Mouse (Mus musculus) embryo, embryonic 11 days (tissue): ENCODE measurements around the gene Clcn1.

Experiments
- DNase-seq: peaks from one replicate; pipeline ENCODE4 v3.0.0-alpha.2; 2015

The Clcn1 gene

DNA sequence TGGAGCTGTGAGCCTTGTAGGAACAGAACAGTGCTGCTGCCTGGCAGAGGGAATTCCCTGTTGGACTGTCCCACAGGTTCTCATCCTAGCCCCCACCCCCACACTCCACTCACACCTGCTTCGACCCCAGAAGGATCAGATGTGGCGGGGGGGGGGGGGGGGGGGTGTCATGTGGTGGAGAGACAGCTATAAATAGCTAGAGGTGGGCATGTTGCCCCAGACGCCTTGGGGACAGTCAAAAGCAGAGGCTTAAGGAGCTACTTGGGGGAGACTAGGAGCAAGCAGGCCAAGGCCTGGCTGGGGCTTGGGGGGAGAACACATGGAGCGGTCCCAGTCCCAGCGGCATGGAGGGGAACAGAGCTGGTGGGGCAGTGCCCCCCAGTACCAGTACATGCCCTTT is at the start of gene Clcn1:
Gene Clcn1 (plus strand): TSS at position 238 of the 400 bp plus-strand sequence.
- no peak for DNase-seq

DNA sequence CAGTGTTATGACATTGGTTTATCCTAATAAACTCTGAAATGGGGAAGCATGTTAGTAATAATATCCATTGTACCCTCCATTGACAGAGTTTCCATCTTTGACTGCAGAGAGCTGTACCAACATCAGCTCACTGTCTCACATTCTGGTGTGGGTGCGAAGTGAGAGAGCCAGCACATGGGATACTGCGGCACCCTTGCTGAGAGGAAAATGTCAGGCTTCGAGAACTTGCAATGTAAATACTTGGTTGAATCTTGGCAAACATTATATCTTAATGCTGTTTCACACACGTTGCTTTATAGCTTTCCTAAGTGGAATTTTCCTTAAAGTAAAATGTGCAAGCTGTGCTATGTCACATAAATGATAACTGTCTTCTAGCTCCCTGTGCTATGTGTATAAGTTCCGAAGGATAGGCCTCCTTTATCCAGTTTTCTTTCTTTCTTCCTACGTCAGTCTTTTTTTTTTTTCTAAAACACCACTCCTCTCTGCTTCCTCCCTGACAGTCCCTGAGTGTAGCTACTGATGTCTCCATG is 49.1 kb upstream of the Clcn1 start:
- DNase-seq: no peak

DNA sequence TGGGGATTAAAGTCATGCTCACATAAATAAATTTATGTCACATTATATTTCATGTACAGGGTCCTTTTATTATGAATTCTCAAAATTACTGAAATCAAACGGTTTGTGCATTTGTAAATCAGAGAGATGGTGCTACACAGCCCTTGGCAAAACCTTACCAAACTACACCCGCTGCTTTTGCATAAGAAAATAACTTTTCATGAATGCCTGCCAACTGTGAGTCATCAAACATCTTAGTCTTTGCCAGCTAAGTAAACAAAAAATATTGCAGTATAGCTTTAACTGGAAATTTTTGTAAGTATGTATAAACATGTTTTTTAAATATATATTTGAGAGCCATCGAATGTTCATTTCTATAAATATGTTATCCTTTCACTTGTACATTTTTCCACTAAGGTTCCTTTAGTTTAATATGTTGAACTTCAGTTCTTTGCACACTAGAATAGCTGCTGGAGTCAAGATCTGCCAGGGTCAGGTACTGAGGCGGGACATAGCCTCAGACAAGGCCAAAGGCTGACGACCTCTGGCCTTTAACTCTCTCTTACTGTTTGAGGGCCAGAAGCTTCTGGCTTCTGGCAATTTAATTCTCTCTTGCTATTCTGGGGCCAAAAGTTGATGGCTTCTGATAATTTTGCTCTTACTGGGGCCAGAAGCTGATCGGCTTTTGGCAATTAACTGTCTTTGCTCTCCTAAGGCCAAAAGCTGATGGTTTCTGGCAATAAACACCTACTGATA is 45.0 kb upstream of the Clcn1 start:
- DNase-seq: no peak

DNA sequence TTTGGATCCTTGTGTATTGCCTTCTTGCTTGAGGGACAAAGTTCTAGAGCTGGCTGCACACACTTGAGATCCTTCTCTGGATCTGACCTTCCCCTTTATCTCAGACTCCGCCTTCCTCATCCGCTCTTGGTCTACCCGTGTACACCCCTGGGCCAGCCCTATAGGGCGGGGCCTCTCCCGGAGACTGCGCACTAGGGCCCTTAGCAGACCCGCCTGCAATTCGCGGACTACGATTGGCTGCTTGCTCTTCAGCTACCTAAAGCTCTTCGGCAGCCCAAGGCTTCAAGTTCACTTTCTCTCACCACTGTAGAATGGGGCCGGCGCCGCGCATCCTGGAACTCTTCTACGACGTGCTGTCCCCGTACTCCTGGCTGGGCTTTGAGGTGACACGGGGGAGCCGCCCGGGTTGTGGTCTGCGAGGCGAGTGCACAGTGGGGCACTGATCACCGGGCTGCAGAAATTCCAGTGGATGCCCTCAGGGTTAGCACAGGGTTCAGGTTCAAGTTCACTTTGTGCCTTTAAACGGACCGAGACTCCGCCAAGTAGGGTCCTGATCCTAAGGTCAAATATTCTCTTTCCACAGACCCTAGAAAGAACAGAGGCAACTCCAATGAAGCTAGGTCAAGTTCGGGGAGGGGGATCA is 40.7 kb upstream of the Clcn1 start, which contains the start of gene Gstk1:
Gene Gstk1 (plus strand): TSS at position 225 of the 643 bp plus-strand sequence.
- peak; percentile 89 for DNase-seq

DNA sequence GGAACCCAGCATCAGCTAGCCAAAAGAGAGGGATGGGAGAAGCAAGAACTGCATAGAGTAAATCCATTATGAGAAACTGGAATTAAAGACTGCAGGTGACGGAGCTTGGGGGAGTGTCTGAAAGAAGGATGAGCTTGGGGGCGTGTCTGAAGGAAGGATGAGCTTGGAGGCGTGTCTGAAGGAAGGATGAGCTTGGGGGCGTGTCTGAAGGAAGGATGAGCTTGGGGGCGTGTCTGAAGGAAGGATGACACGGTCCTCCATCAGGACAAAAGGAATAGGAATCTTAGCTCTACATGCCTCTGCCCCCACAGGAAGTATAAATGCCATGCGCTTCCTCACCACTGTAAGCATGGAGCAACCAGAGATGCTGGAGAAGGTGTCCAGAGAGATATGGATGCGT is 39.3 kb upstream of the Clcn1 start:
- no peak for DNase-seq

DNA sequence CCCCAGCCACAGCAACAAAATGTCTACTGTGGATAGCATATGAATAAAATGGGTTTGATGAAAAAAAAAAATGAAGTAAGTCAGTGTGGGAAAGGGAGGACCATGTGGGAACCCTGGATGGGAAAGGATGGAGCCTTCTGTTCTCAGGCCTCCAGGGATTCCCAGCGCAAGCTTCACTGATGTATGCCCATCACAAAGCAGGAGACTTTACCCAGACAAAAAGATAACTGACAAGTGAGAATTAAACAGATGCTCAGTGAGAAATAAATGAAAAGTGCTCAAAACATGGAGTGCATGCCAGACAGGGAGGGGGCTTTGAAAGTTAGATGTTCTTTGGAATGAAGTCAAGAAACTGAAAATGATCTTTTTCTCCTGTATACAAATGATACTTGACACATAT is 38.5 kb upstream of the Clcn1 start:
- no peak for DNase-seq

DNA sequence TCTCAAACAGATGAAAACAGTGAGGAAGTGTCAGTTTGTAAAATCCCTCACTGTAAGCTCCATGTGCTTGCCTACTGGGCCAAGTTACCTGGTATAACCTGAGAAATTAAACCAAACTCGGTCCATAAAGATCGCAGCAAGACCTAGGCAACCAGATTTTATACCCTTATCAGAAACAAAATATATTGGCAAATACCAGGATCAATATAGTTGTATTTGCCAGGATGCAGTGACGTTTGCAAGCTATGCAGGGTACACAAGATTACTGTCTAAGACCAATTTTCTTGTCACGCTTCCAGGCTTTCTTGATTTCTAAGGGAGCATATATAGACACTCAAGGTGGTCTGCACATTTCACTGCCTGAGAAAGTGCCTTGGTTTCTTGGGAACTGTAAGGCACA is 34.7 kb upstream of the Clcn1 start:
- DNase-seq: no peak

DNA sequence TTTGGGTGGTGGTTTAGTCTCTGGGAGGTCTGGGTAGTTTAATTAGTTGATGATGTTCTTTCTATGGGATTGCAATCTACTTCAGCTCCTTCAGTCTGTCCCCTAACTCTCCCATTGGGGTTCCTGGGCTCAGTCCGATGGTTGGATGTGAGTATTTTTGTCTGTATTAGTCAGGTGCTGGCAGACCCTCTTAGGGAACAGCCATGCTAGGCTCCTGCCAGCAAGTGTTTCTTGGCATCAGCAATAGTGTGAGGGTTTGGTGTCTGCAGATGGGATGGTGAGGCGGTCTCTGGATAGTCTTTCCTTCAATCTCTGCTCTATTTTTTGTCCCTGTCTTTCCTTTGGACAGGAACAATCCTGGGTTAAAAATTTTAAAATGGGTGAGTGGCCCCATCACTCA is 33.4 kb upstream of the Clcn1 start:
- DNase-seq: no peak

DNA sequence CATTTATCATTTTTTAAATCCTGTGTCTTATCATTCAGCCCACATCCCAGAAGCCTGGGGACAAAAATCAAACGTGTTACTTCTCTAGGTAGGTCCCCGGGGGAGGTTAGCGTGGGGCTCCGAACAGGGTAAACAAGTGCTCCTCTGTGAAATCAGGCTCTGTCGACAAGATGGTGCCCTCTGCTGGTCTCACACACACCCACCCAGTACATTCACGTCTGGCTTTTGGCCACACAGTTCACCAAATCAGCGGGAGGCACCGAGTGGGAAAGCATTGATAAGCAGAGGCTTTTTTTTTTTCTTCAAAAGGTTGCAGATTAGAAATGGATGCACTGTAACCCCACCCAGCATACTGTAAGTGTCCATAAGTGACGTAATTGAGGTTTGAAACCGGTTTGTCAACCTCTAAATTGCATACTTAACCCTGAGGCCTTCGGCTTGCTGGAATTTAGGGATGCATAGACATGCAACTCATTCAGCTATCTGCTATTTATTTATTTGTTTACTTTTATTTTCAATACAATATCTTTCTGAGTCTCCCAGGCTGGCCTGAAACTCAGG is 29.1 kb upstream of the Clcn1 start:
- DNase-seq: peak; percentile 71

DNA sequence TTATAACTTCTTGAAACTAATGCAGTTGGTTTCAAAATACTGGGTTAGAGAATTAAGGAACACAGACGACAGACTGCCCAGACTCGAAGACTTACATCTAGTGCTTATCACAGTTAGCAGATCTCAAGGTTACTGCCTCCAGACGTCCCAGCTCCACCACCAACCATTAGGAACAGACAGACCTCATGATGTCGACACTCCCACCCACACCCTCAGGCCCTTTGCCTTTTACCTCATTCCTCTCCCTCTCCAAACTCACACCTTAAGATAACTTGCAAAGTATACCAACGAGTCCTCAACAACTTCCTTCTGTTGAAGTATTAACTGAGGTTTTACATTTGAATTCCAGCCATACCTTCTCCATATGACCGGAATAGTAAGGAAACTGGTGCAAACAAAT is 26.1 kb upstream of the Clcn1 start:
- no peak for DNase-seq

DNA sequence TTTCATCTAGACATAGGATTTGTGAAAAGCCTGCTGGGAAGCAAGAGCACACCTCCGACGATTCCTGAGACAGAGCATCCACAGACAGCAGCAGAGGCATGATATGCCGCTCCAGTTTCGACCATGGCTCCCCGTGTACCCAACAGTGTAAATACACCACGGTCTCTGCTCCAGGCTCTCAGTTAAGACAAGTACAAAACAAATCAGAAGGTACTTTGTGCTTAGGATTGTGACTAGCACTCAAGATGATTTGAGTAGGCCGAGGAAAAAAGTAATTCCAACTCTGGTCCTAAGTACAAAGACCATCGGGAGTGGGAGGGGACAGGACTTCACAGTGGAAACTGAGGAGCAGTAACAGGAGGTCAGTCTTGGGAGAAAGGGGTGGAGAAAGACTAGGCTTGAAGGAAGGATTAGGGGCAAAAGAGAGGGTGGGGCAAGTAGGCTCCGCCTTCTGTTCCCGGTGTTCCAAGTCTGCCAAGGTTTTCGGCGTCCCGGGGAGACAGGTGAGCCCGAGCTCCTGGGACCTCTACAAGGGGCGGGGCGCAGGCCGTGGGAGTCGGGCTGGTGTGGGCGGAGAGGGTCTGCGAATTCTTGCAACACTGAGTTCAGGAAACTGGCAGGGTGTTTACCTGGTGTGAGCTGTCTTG is 24.8 kb upstream of the Clcn1 start, which contains the start of gene Tmem139:
Gene Tmem139 (plus strand): TSS at position 447 of the 647 bp plus-strand sequence.
- no peak for DNase-seq

DNA sequence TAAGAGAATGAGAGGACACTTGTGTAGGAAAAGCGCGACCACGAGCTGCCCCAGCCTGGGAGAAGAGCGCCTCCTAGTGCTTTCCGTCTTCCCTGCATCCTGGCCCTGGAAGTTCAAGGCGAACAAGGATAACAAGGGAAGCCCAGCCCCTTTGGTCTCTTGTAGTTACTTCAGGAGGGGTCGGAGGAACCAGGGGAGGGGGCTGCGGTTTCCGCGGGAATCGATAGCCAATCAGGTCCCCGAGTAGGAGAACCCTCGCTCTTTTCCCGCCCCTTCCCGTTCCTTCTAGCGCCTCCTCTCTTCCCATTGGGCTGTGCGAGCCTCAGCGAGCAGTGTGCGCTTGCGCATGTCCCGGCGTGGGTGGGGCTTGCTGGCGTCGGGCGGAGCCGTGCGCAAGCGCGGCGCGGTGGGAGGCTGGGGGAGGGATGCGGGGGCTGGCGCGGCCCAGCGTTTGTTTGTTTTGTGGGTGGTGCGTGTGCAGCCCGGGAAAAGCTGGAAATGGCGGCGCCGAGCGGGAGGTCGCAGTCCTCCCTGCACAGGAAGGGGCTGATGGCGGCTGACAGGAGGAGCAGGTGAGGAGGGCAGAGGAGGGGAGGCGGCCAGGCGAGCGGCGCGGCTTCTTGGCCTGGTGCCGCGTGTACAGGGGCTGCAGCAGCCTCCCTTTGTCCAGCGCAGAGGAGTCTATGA is 21.7 kb upstream of the Clcn1 start, which contains the start of gene Casp2:
Gene Casp2 (plus strand): TSS at position 360 of the 687 bp plus-strand sequence.
- DNase-seq: peak; percentile 99

DNA sequence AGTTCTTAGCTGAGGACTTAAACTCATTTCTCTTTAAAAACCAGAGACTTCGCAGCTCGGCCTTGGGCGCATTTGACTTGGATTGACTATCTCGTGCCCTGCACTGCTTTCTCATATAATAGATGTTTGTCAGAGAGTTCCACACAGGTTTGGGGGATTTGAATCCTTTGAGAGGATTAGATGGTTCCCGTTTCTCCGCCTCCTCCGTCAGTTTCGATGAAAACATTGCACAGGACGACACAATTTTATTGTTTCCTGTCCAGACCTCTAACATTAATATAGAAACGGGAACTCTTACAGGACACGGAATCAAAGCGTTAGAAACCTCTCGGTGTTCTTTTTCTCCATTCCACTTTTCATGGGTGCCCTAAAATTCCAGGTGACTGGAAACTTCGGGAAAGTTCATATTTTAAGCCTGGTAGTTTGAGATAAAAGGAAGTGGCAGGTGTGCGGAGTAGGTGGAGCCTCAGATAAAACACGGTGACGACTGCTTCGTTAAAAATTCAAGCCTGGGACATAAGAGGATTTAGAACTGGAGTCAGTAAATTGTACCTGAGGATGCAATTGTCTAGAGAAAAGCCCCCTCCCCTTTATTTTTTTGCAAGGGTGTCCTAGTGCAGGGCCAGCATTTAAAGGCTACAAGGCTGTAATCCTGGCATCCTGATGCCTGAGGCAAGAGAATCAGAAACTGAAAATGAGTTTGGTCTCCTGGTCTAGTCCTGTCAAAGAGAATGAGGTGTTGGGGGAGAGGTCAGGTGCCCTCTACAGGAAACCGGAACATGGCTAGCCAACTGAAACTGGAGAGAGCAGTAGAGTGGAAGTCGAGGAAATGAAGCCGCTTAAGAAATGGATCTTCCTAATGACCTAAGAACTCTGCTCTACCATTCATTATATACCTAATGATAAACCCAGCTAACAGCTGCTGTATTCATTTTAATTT is 20.8 kb upstream of the Clcn1 start:
- DNase-seq: peak; percentile 56

DNA sequence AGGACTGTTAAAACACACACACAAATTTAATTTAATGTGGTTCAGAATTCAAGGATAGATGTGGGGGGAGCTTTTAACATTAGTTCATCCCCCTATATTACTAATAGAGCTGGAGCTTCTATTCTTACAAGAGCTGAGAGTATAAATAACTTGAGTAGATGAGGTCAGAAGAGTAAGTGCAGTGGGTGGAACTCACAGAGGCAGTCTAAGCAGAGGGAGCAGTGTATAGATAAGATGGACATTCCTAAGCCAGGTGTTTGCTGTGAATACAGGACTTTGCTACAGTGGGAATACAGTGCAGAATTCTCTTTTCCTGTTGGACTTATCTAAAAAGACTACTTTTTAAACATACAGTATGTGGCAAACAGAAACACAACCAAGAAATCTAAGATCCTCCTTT is 15.7 kb upstream of the Clcn1 start:
- DNase-seq: no peak

DNA sequence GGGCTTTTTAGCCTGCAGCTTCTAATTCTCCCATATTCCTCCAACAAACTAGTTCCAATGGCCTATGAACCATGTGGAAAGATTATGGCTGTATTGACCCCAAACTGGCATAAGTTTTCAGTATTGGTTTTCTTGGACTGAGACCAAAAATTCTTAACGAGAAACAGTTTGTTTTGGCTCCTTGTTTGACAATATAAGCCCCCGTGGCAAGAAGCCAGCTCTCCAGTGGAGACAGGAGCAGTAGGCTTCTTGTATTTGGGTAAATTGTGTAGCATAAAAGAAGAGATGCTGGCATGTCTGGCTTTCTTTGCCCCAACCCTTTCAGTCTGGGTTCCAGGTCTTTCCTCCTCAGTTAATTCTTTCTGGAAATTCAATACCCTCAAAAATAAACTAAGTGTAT is 10.3 kb upstream of the Clcn1 start:
- DNase-seq: no peak

DNA sequence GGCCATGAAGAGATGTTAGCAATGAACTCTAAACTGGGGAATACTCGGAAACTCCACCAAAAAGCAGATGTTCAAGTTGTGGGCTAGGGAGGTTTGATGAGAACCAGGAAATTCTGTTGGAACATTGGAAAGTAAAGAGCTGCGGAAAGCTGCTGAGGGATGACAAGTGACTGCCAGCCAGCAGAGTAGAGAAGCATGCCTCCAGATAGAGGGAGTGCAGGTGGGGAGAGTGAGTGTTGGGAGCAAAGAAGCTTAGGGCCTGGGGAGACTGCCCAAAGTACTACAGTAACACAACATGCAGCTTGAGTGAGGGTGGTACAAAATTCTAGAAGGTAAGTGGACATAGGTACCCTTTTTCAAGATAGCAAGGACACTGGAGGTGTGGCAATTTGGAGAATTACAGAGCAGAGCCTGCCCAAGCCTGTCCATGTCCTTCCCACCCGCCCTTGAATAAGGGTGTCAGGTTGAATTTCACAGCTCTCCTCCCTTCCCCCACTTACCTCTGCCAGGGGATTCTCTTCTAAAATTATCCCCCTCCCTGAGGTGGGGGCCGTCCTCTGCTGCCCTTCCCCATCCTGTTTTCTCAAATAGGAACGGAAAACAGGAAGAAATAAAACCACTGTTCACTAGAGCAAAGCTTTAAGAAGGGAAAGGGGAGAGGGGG is 3.5 kb upstream of the Clcn1 start:
- no peak for DNase-seq

DNA sequence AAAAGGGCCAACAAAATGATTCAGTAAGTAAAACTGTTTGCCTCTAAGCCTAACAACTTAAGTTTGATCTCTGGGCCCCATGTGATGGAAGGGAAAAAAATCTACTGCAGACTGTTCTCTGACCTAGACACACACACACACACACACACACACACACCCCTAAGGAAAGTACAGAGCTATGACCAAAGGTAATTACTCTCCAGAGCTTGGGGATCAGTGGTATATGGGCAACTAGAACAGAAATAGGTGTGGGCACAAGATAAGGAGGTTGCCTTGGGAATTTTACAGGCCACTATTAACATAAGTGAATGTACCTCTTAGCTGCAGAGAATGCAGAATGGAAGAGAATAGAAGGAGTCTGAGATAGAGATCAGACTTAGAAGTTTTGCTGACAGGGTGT is 1.1 kb downstream of the Clcn1 start:
- DNase-seq: no peak

DNA sequence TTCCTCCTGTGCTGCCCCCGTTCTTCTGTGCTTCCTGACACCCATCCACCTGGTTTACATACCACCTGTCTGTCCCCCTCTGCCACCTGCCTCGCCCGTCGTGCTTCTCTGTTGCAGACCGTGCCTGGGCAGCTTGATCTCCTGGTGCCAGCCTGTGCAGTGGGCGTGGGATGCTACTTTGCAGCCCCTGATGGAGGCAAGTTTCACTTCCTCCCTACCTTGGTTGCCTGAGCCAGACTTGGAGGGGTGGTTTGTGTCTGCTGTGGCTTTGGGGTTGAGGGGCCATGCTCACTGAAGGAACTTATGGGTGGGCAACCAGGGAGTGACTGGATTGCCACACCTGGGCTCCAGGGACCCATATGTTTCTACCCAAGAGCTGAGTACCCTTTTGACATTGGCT is 6.8 kb downstream of the Clcn1 start:
- no peak for DNase-seq

DNA sequence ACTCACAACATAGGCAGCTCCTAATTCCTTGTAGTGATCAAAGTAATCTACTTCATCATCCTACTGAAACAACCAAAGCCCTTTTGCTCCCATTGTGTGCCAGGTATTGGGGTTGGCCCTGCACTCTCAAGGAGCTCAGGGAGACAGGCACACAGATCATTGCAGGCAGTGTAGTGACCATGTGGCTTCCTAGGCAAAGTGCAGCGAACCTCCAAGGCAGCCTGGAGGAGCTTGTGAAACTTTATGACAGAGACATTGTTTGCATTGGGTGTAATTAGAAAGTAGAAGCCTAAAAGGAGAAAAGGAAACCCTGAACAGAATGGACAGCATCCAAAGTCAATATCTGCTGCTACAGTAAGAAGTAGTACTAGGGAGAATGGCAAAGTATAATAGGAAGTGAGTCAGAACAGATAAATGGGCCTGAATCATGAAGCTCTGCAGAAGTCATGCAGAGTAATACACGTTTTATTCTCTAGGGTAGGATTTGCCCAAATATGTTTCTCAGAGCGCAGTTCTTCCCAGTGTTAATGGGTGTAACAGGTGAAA is 9.1 kb downstream of the Clcn1 start:
- DNase-seq: no peak

DNA sequence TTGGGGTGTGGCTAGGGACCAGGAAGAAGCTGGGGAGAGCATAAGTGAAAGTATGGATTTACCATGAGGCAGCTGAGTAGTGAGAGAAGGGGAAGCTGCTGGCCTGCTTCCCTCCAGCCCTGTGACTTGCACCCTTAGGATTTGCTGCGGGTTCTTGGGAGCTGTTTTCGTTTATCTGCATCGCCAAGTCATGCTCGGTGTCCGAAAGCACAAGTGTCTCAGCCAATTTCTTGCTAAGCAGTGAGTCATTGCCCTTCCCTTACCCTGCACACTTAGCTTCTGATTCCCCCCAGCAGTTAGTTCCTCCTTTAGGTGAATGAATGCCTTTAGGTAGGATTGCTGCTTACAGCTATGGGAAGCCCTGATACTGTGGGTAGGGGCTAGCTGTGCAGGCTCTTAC is 12.9 kb downstream of the Clcn1 start:
- DNase-seq: no peak
